Mouse (Mus musculus): ENCODE measurements at regions not wholly inside any gene's neighbourhood (a gene's known extent, or its start where the extent isn't known, plus 50 kb on each side); places are given as distances from the start of the nearest gene placed in this dataset.
"Not testable (repeated sequence)": the region's sequence is repeated elsewhere in the genome, so short reads cannot be mapped to it uniquely, and the experiment has no call there.

GRCm38 (mm10) chr7:29639591-29639990, 87.2 kb downstream of the Catsperg2 start:
- not testable (repeated sequence) for DNase-seq (ENCODE audit: low spot score)

GRCm38 (mm10) chr7:29602356-29602755, 83.9 kb upstream of the Sipa1l3 start:
- no peak for DNase-seq (ENCODE audit: low spot score)

GRCm38 (mm10) chr7:29601337-29601736, 82.9 kb upstream of the Sipa1l3 start:
- no peak for DNase-seq (ENCODE audit: low spot score)

- DNase-seq (ENCODE audit: low spot score): peak; percentile 35
Measured at GRCm38 (mm10) chr7:29597291-29597690, 78.8 kb upstream of the Sipa1l3 start.

- no peak for DNase-seq (ENCODE audit: low spot score)
Measured at GRCm38 (mm10) chr7:29578128-29578527, 59.7 kb upstream of the Sipa1l3 start.

- DNase-seq (ENCODE audit: low spot score): no peak
Measured at GRCm38 (mm10) chr7:29575606-29576005, 57.2 kb upstream of the Sipa1l3 start.

Data from ovary, postnatal 14 days (tissue).